Mouse (Mus musculus) kidney, embryonic 16.5 days (tissue): ENCODE measurements at regions not wholly inside any gene's neighbourhood (a gene's known extent, or its start where the extent isn't known, plus 50 kb on each side); places are given as distances from the start of the nearest gene placed in this dataset.

Experiments used
- ATAC-seq: fragments of 200-750 bp; cut with Nextera tagmentation; 2 replicates; pipeline ENCODE4 v1.8.0; 2017; ENCODE audit warnings: moderate TSS enrichment; ENCODE audit not compliant: low FRiP score, low TSS enrichment
- H3K27ac ChIP-seq: fragments of 300-500 bp; sonication (generic); 2 replicates; pipeline ENCODE4 v1.5.1; 2014; ENCODE audit warnings: low read length
- H3K27me3 ChIP-seq: fragments of 300-500 bp; sonication (generic); 2 replicates; pipeline ENCODE4 v1.6.1; 2014; ENCODE audit warnings: low read length, control low read depth, mixed read lengths; ENCODE audit not compliant: insufficient read depth
- H3K36me3 ChIP-seq: fragments of 300-500 bp; sonication (generic); 2 replicates; pipeline ENCODE4 v1.6.1; 2014; ENCODE audit warnings: low read length, control low read depth, mixed read lengths; ENCODE audit not compliant: insufficient read depth
- H3K4me1 ChIP-seq: fragments of 300-500 bp; sonication (generic); 2 replicates; pipeline ENCODE4 v1.6.1; 2014; ENCODE audit warnings: low read length, control low read depth, mixed read lengths; ENCODE audit not compliant: insufficient read depth
- H3K4me2 ChIP-seq: fragments of 300-500 bp; sonication (generic); replicated peaks from 2 replicates; pipeline ENCODE4 v1.6.1; 2014; ENCODE audit warnings: low read depth, low read length
- H3K4me3 ChIP-seq: fragments of 300-500 bp; sonication (generic); 2 replicates; pipeline ENCODE4 v1.5.1; 2014; ENCODE audit warnings: mild to moderate bottlenecking, low read length
- H3K9ac ChIP-seq: fragments of 300-500 bp; sonication (generic); replicated peaks from 2 replicates; pipeline ENCODE4 v1.6.1; 2014; ENCODE audit warnings: low read length
- H3K9me3 ChIP-seq: fragments of 300-500 bp; sonication (generic); 2 replicates; pipeline ENCODE4 v1.6.1; 2016; ENCODE audit warnings: low read length, control low read depth
- WGBS: fragments of 180-500 bp; shearing (Covaris S2); extraction: QIAGEN DNeasy Blood & Tissue Kit; methylation state at CpG from one replicate; pipeline ENCODE4 v1.1.7; 2014; 5-methylcytosine and 5-hydroxymethylcytosine counted together

DNA sequence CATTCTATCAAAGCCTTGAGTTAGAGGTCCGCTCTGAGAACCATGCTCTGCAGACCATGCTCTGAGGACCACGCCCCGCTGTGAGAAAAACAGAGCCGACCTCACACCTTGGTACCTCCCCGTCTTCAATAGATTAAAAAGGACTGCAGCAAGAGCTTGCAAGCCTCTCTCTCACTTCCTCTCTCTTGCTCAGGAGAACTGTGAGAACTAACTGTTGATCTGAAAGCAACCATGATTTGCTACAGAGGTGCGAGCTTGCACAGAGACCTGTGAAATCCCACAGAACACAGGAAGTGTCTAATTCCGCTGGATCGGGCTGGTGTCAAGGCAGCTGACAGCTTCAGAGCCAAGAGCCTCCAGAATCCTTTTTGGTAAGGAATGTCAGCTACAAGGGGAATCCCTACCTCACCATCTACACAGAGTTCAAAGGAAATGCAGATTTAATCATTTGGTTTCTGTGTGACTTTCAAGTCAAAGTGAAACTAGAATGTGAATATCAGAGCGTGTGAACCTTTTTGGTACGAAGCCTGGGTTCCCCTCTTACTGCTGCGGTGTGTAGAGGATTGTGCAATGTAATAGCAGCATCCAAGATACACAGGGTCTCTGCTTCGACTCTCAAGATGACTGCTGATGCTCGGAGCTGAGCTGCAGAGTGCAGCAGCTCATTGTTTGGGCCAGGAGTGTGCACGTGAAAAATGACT is 315.3 kb upstream of the Klf3 start:
- Histone ChIP-seq H3K4me2 (peak overlapping the region; percentile 15; the same call in 1 of the 2 replicates), H3K9ac (no peak overlapping the region), H3K4me1 (no peaks in the 10 kb centered on the region), H3K36me3 (no peaks in the 10 kb centered on the region), H3K27ac (no peak overlapping the region), H3K4me3 (no peak overlapping the region), H3K9me3 (no peaks in the 10 kb centered on the region), H3K27me3 (no peaks in the 10 kb centered on the region)
- no peak for ATAC-seq
- WGBS = 62% methylated on average over 14 of the region's 14 CpGs

DNA sequence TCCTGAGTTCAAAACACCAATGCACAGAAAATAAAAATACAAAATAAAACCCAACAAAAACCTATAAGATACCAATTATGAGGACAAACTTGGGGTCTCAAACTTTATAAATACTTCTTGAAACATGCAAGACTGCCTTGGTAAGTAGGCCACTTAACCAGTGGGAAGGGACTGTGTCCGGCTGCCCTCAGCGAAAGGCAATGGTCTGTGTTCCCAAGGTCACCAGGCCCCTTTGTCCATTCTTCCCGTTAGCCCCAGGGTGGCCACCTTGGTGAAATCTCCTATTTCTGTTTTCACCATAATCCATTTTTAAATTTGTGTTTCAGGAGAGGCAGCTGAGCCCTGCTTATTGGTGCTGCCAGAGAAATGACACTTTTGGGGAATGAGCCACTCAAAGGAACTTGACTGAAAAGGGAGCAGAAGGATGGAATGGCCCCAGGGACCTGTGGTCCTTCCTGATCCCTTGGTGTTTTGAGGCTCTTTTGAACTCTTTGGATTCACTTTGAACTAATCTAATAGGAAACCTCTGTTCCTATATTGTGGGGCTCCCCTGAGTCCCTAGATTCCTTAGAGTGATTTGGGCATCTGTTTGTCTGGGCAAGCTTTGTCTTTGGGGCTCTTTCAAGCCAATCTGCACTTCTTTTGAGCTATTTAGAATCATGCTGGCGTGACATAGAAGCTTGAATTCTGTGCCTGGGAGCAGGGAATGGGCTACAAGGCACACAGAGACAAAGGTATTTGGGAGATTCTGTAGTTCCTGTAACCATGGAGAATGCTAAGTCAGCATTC is 313.3 kb upstream of the Klf3 start:
- Histone ChIP-seq H3K4me1 (no peaks in the 10 kb centered on the region), H3K27ac (no peak overlapping the region), H3K4me3 (no peak overlapping the region), H3K9ac (no peak overlapping the region), H3K27me3 (no peaks in the 10 kb centered on the region), H3K36me3 (no peaks in the 10 kb centered on the region), H3K4me2 (no peak overlapping the region), H3K9me3 (no peaks in the 10 kb centered on the region)
- WGBS = 90% methylated on average over 4 of the region's 4 CpGs
- no peak for ATAC-seq

DNA sequence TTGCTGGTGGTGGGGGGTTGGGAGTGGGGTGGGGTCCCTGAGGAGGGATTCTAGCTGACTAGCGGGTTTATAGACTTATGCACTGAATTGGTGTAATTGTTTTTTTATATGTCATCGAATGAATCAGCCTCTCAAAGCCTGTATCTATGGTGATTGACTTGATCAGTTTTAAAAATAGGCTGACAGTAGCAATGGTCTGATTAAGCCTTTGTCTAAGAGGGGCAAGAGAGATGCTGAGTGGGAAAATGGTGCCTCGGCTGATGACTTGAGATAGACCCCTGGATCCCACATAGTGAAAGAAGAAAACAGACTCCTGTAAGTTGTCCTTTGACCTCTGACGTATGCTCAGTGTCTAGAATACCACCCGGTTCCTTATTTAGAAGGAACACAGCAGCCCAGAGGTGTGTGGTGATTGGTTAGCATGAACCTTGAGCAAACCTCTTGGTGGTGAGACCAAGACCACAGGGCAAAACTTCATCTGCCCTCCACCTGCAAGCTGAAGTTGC is 312.7 kb upstream of the Klf3 start:
- no peak overlapping the region for H3K4me3 ChIP-seq
- ATAC-seq = no peak
- WGBS = 76% methylated on average over 5 of the region's 5 CpGs
- no peak overlapping the region for H3K9ac ChIP-seq
- no peaks in the 10 kb centered on the region for H3K4me1 ChIP-seq
- H3K9me3 ChIP-seq = no peaks in the 10 kb centered on the region
- H3K27me3 ChIP-seq = no peaks in the 10 kb centered on the region
- no peak overlapping the region for H3K4me2 ChIP-seq
- H3K27ac ChIP-seq = no peak overlapping the region
- H3K36me3 ChIP-seq = no peaks in the 10 kb centered on the region

DNA sequence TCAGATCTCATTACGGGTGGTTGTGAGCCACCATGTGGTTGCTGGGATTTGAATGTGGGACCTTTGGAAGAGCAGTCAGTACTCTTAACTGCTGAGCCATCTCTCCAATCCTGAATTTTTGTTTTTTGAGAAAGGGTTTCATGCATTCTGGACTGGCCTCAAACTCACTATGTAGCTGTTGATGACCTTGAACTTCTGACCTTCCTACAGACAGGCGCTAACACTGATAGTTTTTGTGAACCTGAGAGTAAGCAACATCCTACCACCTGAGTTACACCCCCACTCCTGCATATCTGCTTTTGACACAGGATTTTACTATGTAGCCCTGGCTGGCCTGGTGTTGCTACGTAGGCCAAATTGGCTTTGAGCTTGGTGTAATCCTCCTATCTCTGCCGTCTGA is 308.8 kb upstream of the Klf3 start:
- 94% methylated on average over 4 of the region's 4 CpGs for WGBS
- no peak for ATAC-seq
- Histone ChIP-seq H3K4me1 (no peaks in the 10 kb centered on the region), H3K9me3 (no peaks in the 10 kb centered on the region), H3K4me2 (no peak overlapping the region), H3K27ac (no peak overlapping the region), H3K36me3 (no peaks in the 10 kb centered on the region), H3K9ac (no peak overlapping the region), H3K4me3 (no peak overlapping the region), H3K27me3 (no peaks in the 10 kb centered on the region)

DNA sequence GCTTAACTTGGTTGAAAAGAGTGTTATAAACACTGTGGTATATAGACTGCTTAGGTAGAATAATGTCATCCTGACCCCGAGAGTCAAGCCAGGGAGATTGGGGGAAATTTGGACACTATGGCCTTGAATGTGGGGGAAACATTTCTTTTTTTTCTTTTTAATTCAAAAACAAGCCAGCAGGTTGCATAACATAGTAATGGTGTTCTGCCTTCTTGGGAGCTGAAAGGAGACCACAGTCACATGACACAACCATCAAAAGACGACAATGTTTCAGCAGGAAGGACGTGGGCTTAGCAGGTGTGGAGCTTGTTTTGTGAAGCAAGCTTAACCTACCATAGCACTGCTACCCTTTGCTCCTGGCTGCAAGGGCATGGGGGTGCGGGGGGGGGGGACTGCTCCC is 306.3 kb upstream of the Klf3 start:
- Histone ChIP-seq H3K36me3 (no peaks in the 10 kb centered on the region), H3K27me3 (no peaks in the 10 kb centered on the region), H3K9me3 (no peaks in the 10 kb centered on the region), H3K9ac (no peak overlapping the region), H3K4me3 (no peak overlapping the region), H3K27ac (no peak overlapping the region), H3K4me2 (no peak overlapping the region), H3K4me1 (peaks cover 7% of the 10 kb centered on the region)
- ATAC-seq = no peak
- WGBS = 89% methylated on average over 4 of the region's 4 CpGs

DNA sequence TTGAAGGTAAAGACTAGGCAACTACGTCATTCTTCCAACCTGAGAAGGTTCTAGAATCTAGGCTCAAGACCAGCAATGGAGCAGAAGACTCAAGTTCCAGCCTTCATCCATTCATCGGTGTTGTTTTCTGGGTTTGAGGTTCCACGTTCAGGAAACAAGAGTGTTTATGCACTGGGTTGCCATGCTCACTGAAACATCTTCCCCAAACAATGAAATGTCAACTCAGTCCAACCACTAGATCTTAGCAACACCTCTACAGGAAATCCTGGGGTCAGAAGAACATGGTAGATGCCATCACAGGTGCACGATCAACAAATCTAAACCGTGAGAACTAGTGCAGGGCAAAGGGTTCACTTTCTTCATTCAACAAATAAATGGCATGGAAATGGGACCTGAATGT is 304.8 kb upstream of the Klf3 start:
- ATAC-seq = no peak
- Histone ChIP-seq H3K9ac (no peak overlapping the region), H3K36me3 (no peaks in the 10 kb centered on the region), H3K27ac (no peak overlapping the region), H3K9me3 (no peaks in the 10 kb centered on the region), H3K27me3 (no peaks in the 10 kb centered on the region), H3K4me1 (peaks cover 8% of the 10 kb centered on the region), H3K4me3 (no peak overlapping the region), H3K4me2 (no peak overlapping the region)
- WGBS = 92% methylated on average over 5 of the region's 5 CpGs

DNA sequence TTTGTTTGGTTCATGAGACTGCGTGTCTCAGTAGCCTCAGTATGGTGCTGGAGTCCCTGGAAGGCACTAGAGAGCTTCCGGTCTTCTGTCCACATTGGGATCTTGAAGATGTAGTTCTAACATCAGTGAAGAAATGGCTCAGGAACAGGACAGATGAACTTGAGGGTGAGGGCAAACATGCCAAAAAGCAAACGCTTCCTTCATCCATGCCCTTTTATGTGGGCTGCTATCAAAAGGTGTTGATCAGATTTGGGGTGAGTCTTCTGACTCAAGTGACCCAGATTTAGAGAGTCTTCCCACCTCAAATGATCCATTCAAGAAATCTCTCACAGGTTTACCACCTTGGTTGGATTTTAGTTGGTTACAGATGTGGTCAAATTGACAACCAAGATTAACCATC is 304.1 kb upstream of the Klf3 start:
- no peak overlapping the region for H3K9ac ChIP-seq
- H3K9me3 ChIP-seq = no peaks in the 10 kb centered on the region
- no peak overlapping the region for H3K27ac ChIP-seq
- no peak for ATAC-seq
- H3K36me3 ChIP-seq = no peaks in the 10 kb centered on the region
- no peak overlapping the region for H3K4me3 ChIP-seq
- 98% methylated on average over 3 of the region's 3 CpGs for WGBS
- H3K4me1 ChIP-seq = peaks cover 15% of the 10 kb centered on the region
- no peaks in the 10 kb centered on the region for H3K27me3 ChIP-seq
- H3K4me2 ChIP-seq = no peak overlapping the region

DNA sequence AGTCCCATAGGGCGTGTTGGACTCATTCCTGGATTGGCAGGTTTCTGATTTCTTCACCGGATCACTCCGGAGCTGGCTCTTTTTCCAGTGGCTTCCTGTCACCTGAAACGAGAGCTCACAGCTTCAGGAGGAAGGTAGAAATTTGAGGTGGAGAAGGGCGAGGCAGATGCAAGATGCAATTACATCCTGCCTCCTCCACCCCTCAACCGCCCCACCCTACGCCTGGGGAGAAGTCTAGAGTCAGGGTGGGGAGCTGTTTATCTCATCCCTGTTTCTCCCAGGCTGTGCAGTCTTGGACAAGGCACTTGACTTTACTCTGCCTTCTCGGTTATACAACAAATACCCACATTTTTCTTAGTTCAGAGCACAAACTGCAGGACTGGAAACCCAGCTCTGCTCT is 302.8 kb upstream of the Klf3 start:
- Histone ChIP-seq H3K9ac (no peak overlapping the region), H3K4me2 (no peak overlapping the region), H3K4me1 (peaks cover 25% of the 10 kb centered on the region), H3K27ac (no peak overlapping the region), H3K4me3 (no peak overlapping the region), H3K36me3 (no peaks in the 10 kb centered on the region), H3K9me3 (no peaks in the 10 kb centered on the region), H3K27me3 (no peaks in the 10 kb centered on the region)
- 46% methylated on average over 8 of the region's 8 CpGs for WGBS
- ATAC-seq = no peak

DNA sequence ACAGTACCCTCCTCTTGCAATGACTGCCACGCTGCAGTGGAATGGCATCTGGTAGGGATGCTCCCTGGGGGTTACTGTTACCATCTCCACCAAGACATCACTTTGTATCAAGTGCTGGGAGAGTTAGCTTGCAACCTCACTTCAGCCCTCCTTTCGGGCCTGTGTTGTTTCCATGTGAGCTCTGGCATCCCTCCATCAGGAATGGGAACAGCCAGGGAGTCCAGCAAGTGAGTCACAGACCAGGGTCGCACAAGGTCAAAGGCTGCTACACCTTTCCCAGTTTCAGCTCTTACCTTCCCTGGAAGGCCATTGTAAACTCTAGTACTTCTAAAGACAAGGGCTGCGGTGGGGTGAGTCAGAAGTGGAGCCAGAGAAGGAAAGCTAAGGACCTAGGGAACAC is 302.3 kb upstream of the Klf3 start:
- H3K4me1 ChIP-seq = peaks cover 29% of the 10 kb centered on the region
- WGBS = 73% methylated on average over 4 of the region's 4 CpGs
- no peak for ATAC-seq
- no peak overlapping the region for H3K9ac ChIP-seq
- no peaks in the 10 kb centered on the region for H3K9me3 ChIP-seq
- no peak overlapping the region for H3K4me2 ChIP-seq
- no peaks in the 10 kb centered on the region for H3K27me3 ChIP-seq
- no peaks in the 10 kb centered on the region for H3K36me3 ChIP-seq
- no peak overlapping the region for H3K4me3 ChIP-seq
- H3K27ac ChIP-seq = no peak overlapping the region

DNA sequence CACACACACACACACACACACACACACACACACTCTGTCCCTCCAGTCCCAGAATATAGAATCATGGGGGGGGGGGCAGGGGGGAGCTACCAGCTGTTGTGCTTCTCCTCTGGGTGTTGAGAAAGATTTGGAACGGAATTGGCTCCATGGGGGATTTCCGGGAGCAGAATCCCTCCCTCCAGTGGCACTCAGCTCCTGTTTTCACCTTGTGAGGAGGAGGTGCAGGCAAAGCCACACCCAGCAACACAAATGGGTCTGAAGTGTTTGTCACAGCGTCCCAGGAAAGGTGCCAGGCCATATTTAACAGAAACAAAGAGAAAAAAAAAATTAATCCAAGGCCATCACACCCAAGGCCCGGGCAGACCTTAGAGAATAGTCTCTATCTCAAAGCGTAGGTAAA is 301.4 kb upstream of the Klf3 start:
- no peaks in the 10 kb centered on the region for H3K27me3 ChIP-seq
- H3K9ac ChIP-seq = no peak overlapping the region
- no peak overlapping the region for H3K4me2 ChIP-seq
- H3K9me3 ChIP-seq = no peaks in the 10 kb centered on the region
- peaks cover 38% of the 10 kb centered on the region for H3K4me1 ChIP-seq
- 79% methylated on average over 5 of the region's 5 CpGs for WGBS
- H3K36me3 ChIP-seq = no peaks in the 10 kb centered on the region
- ATAC-seq = no peak
- H3K27ac ChIP-seq = no peak overlapping the region
- no peak overlapping the region for H3K4me3 ChIP-seq
